Mouse (Mus musculus) fat pad, adult 2 months (tissue): Measurements from ENCODE around the gene Krt39.

Source experiments
- DNase-seq: peaks from one replicate; pipeline ENCODE4 v3.0.0-alpha.2; 2011; ENCODE audit warnings: low read depth, low spot score; ENCODE audit errors: extremely low read depth

The Krt39 gene

DNA sequence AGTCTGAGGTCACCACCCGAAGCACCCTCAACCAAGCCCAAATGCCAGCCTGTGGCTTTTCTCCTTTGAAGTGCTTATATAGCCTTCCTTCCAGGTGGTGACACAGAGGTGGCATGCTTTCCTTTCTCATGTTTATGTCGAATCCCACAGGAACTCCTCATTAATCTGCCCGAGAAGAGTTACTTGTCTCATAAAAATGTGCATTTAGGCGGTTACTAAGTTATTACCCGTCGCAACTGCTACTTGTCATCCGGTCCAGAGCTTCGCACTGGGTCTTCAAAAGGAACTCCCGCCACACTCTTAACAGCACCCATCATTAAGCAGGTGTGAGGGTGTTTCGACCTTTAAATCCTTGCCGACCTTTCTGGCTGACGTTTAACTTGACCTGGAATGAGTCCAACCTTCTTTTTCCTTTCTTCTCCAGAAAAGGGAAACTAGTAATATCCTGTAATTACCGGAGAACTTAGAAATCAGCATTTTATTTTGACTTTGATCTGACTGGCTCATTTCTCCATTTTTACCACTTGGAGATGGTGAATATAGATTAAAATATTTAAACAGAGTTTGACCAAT, at the start of gene Krt39:
Gene Krt39 (minus strand): TSS at position 51 of the 573 bp plus-strand sequence.
- DNase-seq, result no peak

DNA sequence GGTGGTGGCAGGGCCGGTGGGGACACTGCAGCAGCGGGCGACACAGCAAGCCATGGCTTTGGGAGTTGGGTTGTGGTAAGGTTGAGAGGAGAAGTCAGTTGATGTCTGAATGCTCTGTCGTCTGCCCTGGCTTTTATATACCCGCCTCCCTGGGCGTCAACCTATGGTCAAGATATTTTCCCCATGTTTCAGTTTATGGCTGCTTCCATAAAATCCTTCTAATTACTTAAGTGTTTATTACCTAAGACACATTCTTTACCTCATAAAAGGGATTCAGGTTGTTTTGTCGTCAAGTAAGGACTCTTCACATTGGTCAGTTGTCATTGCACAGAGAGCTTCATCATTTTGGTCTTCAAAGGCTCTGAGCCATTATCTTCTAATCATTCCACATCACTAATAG, 45.4 kb upstream of the Krt39 start, which contains the start of gene Krtap3-1:
Gene Krtap3-1 (minus strand): TSS at position 101 of the 400 bp plus-strand sequence.
- no peak for DNase-seq

DNA sequence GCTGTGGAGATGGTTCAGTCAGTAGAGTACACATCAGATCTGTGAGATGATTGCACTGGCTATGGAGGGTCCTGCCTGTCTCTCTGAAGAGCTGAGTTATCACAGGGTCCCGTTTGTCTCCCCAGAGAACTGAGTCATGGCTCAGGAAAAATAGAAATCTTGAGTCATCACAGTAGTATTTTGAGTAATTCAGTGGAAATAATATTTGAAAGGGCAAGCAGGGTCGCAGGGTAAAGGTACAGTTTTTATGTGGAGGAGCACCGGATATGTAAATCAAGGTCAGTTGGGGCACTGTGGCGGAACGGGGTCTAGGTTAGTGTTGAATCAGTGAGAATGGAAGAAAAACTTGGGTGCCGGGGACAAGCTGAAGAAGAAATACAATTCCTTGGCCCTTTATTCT, 41.4 kb upstream of the Krt39 start:
- no peak for DNase-seq

DNA sequence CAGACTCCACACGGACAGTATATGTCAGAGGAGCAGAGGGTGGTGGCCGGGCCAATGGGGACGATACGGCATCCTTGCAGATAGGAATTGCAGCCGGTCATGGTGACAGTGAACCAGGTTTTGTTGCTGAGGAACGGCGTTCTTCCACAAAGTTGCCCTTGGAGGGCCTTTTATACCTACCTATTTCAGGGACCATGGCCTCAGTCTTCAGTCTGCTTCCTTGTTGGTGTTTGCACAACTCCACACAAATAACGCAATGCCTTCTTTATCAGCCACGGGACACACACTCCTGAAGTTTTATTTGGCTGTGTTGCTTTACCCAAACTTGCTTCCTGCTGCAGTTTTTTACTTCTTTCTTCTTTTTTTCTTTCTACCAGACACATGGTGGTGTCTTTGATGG, 38.2 kb upstream of the Krt39 start, which contains the start of gene Gm11939:
Gene Gm11939 (minus strand): TSS at position 101 of the 400 bp plus-strand sequence.
- DNase-seq, result no peak

DNA sequence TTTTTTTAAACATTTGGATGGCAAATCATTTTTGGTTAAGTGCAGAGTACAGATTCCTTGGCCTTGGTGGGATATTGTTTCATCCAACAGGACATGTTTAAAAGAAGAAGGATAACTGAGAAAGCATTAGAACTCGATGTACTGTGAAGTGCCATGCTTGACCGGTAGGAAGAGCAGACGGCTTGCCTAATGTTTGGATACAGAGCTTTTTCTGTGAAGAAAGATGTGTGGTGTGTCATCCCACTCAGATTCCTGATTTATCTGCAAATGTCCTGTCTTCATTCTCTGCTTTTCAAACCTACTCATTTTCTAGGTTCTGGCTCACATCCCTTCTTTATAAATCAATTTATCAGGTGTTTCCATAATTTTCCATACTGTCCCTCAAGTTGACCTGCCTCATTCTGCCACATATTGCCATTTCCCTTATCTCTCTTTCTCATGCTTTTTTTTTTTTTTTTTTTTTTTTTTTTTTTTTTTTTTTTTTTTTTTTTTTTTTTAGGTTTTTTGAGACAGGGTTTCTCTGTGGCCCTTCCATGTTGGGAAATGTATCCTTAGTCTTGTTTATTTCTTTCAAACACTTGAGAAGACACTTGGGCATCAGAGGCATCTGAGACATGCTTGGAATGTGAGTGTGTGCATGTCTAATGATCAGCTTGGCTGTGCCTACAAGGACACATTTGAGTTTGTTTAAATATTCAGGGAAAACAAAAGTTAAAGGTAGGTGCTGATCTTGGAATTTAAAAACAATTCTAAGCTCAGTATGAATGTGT, 37.0 kb upstream of the Krt39 start:
- no peak for DNase-seq

DNA sequence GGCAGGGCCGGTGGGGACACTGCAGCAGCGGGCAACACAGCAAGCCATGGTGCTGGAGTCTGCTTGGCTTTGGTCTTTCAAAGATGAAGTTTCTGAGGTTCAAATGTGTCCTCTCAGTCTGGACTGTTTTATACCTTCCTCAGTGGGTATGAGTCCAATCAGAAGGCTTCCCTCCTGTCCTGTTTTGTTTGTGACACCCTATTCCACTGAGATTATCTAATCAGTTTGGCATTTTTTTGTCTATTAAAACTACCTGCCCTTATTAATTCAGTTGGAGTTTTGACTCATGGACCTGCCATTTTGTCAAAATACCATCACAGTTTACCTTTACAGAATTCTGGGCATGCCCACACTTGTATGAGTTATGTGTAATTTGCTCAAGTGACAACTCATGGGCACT, 35.6 kb upstream of the Krt39 start, which contains the start of gene Krtap3-2:
Gene Krtap3-2 (minus strand): TSS at position 101 of the 400 bp plus-strand sequence.
- no peak for DNase-seq

DNA sequence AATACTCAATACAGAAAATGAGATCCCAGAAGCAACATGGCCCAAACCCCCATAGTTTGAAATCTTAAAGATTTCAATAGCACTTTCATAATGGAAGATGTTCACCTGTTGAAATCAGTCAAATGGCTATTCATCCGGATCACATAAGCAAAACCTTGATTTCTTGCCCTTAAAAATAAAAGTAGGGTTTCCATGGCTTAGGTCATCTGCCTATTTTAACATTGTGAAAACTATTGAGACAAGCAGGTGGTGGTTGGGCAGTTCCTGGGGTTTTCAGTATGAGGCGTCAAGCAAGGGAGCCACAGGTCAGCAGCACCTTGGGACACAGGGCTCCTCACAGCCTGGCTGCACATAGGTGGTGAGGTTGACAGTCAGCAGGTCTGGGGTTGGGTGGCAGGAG, 35.1 kb upstream of the Krt39 start:
- DNase-seq, result no peak

DNA sequence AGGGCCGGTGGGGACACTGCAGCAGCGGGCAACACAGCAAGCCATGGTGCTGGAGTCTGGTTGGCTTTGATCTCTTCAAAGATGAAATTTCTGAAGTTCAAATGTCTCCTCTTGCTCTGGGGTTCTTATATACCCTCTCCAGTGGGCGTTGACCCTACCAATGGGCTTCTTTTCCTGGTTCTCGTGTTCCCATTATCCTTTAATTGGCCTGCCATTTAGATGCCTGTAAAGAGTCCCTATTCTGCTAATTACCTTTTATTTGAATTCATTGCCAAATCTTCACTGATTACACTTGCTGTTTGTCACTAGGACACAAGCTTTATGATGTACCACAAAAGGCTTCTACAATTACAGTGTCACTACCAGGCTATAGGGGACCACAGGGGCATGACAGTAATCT, 29.6 kb upstream of the Krt39 start, which contains the start of gene Krtap3-3:
Gene Krtap3-3 (minus strand): TSS at position 101 of the 400 bp plus-strand sequence.
- DNase-seq, result no peak

DNA sequence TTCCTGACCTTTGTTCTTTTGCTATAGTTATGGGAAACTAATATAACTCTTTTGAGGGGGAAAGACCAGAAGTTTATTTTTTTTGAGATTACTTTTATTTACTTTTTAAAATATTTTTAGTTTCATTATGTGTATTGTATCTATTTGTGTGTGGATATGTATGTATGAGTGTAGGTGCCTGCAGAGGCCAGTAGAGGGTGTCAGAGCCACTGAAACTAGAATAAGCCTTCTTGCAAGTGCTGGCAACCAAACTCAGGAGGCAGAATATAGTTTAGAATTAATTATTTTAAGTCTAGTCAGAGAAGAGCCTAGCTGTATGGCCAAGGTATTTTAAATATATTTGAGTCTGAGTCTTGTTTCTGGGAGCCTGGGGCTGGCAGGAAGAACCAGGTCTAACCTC, 26.8 kb upstream of the Krt39 start:
- no peak for DNase-seq

DNA sequence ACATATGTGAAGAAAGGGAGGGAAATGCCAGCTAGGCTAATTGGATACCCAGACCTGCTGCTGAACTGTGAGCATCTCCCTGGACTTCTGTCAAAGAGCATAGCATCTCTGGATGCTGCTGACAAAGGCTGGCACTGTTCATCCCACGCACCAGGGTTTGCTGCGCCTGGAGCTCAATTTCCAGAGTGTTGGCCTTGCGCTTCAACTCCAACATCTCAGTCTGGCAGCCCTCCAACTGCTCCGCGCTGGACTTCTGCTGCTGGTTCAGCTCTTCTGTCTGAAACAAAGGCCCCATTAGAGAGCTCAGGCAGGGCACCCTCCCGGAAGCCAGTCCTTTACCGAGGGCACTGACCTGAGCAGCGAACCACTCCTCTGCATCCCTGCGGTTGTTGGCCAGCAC, 18.6 kb upstream of the Krt39 start:
- no peak for DNase-seq

DNA sequence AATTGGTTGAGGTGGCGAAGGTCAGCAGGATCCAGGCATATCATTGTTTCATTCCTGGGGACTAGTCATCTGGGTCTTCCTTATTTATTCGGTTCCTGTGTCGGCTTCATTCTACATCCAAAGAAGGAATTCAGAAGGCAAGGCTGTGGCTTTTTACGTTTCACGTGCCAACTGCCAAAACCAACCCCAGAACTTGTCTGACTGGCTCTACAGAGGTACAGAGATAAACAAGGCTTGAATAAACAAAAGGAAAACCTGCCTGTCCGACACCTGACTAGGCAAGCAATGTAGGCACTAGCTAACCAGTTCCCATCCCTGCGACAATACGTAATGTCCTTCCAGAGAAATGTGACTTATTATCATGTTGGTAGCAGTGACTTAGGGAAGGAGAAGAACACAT, 7.0 kb downstream of the Krt39 start:
- DNase-seq, result no peak

DNA sequence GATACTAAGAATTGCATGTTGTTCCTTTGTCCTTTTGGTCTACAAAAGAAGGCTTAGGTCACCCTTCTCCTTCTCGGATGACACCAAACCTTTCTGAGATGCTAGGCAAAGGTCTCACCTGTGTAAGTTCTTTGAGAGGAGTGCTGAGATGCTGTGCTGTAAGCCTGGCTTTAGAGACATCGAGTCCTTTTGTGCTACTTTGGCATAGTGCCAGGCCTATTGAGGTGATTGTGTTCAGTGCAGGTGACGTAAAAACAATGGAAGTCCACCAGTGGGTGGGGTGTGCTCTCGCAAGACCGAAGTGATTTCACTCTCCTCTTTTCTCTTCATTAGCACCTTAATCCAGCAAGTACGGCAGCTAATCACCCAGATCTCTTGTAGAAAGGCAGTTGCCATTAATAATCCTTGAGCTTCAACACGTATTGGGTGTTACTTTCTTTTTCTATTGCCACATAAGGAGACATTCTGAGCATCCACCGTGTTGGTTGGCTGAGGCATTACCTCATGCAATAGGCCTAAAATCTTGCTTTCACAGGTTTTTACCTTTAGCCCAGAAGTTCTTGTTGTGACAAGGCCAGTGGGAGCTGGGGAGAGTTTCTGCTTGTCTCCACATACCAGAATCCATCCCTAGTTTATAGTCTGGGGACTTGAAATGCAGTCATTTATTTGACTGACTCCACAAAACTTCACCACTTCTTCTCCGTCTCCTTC, 20.9 kb downstream of the Krt39 start:
- no peak for DNase-seq

DNA sequence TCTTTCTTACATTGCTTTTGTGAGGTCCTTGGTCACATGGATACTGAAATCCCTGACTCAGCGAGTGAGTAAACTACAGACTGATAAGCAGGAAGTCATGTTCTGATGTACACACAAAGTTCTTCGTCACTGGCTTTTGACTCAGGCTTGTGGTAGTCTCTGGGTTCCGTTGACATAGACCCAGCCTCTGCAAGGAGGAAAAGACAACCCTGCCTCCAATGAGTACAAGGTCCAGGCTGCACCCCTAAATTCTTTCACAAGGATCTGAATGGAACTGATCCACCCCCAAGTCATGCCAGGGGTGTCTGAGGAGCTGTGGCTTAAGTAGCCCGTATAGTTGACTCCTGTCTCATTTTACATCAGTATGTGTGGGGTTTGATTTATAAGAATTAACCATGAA, 24.7 kb downstream of the Krt39 start:
- DNase-seq, result no peak

DNA sequence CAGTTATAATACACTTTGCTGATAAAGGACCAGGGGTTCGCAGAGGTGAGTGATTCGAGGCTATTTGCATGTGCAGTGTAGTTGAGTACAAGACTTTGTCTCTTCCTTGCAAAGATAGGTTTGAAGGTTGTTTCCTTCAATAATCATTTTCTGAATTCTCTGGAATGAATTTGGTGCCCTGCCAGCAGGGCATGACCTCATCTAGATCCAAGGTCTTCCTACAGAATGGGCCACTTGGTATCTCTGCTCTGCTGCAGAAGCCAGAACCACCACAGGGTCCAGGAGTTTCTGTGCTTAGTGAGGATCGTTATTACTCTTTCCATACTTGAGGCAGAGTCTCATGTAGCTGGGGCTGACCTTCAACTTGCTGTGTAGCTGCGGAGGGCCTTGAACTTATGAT, 26.4 kb downstream of the Krt39 start:
- DNase-seq, result no peak

DNA sequence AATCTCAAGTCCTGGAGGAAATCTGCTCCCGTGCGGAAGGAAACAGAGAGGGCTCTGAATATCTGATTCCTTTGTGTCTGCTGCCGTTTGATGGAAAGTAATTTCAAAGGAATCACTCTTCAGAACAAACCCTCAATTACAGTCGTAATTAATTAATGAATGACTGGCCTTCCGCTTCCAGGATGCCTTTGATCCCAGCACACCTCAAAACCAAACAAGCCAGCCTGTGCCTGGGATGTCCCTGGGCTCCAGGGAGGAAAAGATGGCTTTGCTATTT, 27.6 kb downstream of the Krt39 start:
- no peak for DNase-seq

DNA sequence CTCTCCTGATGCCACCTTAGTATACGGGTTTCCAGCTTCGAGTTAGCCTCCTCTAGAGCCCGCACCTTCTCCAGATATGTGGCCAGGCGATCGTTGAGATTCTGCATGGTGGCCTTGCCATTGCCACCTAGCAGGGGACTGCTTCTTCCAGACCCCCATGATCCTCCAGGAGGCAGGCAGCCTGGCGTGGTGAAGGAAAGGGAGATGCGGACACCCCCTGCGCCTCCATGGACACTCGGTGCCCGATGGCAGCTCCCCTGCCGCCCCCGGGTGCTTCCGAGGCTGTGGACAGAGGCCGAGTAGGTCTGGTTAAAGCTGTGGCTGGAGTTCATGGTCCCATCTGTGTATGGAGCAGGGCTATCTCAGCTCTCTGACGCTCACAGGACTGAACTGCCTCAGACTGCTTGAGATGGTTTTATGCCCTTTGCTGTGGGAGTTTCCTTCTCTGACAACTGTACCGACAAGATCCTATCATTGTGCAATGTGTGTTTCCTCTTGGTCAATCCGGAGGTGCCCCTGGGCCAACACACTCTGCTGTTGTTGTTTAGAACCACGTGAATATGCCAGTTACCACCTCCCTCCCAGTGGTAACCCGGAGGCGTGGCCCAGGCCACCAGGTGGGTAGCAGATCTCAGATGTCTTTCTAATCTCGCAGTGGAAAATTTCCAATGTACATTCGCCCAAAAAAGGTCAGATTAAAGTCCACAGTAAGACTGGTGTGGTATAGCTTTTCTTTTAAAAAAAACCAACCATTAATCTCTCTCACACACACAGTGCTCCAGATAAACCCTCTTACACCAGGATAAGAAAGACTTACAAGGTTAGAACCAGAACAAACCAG, 28.2 kb downstream of the Krt39 start, which contains the start of gene Krt23:
Gene Krt23 (minus strand): TSS at position 405 of the 841 bp plus-strand sequence.
- no peak for DNase-seq

DNA sequence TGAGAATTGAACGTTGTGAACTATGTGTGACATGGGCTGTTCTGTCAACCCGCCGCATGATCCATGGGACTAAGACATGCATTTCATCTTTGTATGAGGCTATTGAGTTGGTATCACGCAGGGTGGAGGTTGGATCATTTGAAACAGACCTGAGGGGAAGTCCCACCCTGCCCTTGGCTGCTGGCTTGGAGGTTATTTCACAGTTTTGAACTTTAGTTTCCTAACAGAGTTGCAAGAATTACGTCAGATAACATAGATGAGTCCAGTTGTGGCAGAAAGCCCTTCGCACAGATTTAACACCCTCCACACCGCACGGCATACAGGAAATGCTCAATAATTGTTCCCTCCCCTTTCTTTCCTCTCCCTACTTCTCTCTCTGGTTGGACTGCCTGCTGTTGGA, 30.1 kb downstream of the Krt39 start:
- DNase-seq, result no peak

DNA sequence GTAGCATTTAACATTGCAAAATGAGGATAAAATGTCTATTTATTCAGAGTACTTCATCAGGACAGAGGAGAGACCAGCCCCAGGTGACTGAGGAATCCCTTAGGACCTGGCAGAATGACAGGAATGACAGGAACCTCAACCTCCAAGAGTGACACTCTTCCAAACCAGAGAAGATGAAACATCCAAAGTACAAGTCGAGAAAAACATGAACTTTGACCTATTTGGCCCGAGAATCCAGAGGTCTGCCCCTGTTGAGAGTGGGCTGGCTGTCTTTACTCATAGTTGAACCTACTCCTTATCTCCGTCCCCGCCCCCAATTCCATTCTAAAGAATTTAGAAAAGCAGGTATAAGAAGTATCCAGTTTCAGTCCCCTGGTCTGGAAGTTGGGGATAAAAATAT, 30.5 kb downstream of the Krt39 start:
- DNase-seq, result no peak

DNA sequence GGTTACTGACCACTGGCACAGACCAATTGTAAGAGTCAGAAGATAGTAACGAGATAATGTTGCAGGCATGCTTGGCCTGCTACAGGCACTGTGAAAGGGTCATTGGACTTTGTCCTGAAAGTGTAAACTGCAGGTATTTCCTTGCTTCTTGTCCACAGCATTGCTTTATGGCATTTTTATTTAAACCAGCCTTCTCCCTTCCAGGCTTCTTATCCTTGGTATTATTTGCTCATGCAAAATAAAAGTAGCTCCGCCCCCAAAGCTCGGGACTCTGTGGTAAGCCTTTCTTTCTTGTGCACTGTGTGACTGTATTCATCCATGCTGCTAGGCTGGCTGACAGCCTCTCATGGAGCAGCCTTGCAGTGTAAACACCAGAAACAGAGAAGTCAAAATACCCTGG, 31.9 kb downstream of the Krt39 start:
- DNase-seq, result no peak

DNA sequence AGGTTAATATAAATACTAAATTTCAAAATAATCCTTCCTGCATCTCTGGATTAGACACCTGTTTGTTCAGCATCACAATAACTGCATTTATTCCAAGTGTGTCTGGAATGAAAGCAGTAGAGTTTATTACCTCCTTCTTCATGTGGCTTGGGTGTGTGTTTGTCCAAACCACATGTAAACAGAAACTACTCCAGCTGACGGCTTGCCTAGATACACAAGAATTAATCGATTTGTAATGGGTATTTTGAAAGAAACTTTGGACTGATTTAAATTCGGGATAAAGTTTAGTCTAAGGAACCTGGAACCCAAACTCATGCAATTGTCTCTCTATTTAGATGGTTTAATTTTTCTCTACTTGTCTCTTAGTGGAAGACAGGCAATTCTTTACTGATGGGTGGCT, 46.2 kb downstream of the Krt39 start:
- no peak for DNase-seq

DNA sequence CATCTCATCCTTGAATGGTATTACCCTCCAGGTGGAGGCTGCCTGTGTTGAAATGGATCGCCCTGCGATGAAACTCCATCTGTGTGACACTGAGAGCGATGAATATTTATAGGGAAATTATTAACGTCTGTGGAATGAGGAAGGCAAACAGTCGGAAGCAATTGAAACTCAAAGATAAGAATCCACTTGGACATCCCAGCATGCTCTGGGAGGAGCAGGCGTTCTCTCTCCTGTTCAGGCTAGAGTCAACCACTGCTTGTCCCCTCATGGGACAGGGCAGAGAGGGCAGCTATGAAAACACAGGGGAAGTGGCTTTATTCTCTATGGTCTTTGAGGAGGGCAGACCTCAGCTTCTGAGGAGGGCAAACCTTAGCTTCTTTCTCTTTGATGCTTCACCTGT, 47.7 kb downstream of the Krt39 start:
- no peak for DNase-seq
